Mouse (Mus musculus): ENCODE data around the gene Mrps34.
"Not testable (repeated sequence)": the region's sequence is repeated elsewhere in the genome, so short reads cannot be mapped to it uniquely, and the experiment has no call there.

The Mrps34 gene

GRCm38 (mm10) chr17:24900014-24900413 lies 5.1 kb downstream of the Mrps34 start:
- DNase-seq = no peak

GRCm38 (mm10) chr17:24902124-24902523 lies 7.2 kb downstream of the Mrps34 start:
- no peak for DNase-seq

- DNase-seq = no peak
Observed at GRCm38 (mm10) chr17:24902671-24903474, 8.0 kb downstream of the Mrps34 start.

GRCm38 (mm10) chr17:24903767-24904166 lies 8.9 kb downstream of the Mrps34 start:
- DNase-seq = no peak

GRCm38 (mm10) chr17:24907591-24907990 lies 12.7 kb downstream of the Mrps34 start:
- no peak for DNase-seq

GRCm38 (mm10) chr17:24913984-24914383 lies 19.1 kb downstream of the Mrps34 start:
- DNase-seq = no peak

- DNase-seq = no peak
Observed at GRCm38 (mm10) chr17:24923246-24923645, 28.3 kb downstream of the Mrps34 start.

GRCm38 (mm10) chr17:24929506-24929905 lies 34.6 kb downstream of the Mrps34 start:
- no peak for DNase-seq

GRCm38 (mm10) chr17:24932431-24932830 lies 37.5 kb downstream of the Mrps34 start:
- no peak for DNase-seq

GRCm38 (mm10) chr17:24933163-24933562 lies 38.2 kb downstream of the Mrps34 start:
- DNase-seq = no peak

- DNase-seq = no peak
Observed at GRCm38 (mm10) chr17:24934926-24935325, 40.0 kb downstream of the Mrps34 start.

- no peak for DNase-seq
Observed at GRCm38 (mm10) chr17:24935666-24936065, 40.8 kb downstream of the Mrps34 start.

GRCm38 (mm10) chr17:24936259-24937237 lies 41.6 kb downstream of the Mrps34 start, which contains the start of gene Mapk8ip3:
Gene Mapk8ip3, minus strand, starts transcription at chr17:24936977.
- peak; percentile 93 for DNase-seq

GRCm38 (mm10) chr17:24937266-24937665 lies 42.4 kb downstream of the Mrps34 start:
- DNase-seq = no peak

- DNase-seq = peak; percentile 64
Observed at GRCm38 (mm10) chr17:24942453-24942852, 47.5 kb downstream of the Mrps34 start.

- no peak for DNase-seq
Observed at GRCm38 (mm10) chr17:24943036-24943435, 48.1 kb downstream of the Mrps34 start.

- DNase-seq = not testable (repeated sequence)
Observed at GRCm38 (mm10) chr17:24943589-24943988, 48.7 kb downstream of the Mrps34 start.
